Mouse (Mus musculus) yolk sac, embryonic 10.5 days (tissue): ENCODE data around the gene Tpbpb.
"Not testable (repeated sequence)": the region's sequence is repeated elsewhere in the genome, so short reads cannot be mapped to it uniquely, and the experiment has no call there.

Experiments
- DNase-seq: peaks from one replicate; pipeline ENCODE4 v3.0.0-alpha.2; 2017; ENCODE audit warnings: low spot score

Gene Tpbpb

DNA sequence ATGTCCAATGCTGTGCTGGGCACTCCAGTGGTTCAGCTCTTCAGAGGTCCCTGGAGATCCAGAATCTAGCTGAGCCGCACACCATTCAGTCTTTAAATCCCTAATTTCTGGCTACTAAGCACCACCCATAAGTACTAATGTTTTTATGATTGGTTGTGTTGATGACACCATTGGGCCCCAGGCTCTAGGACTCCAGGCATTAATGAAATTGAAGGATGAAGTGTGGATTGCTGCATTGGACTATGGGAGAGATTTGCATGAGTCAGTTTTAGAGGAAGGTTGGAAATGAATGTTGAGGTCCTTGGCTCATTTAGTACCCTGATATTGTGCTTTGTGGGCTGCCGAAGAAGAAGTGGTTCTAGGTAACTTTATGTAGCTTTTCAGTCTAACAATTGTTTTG lies at the start of gene Tpbpb:
Gene Tpbpb (minus strand): TSS at position 101 of the 400 bp plus-strand sequence.
- DNase-seq = not testable (repeated sequence)

DNA sequence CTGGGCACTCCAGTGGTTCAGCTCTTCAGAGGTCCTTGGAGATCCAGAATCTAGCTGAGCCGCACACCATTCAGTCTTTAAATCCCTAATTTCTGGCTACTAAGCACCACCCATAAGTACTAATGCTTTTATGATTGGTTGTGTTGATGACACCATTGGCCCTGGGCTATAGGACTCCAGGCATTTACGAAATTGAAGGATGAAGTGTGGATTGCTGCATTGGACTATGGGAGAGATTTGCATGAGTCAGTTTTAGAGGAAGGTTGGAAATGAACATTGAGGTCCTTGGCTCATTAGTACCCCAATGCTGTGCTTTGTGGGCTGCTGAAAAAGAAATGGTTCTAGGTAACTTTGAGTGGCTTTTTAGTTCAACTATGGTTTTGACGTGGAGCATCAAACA lies 37.2 kb upstream of the Tpbpb start, which contains the start of gene Tpbpa:
Gene Tpbpa (minus strand): TSS at position 101 of the 400 bp plus-strand sequence.
- not testable (repeated sequence) for DNase-seq

DNA sequence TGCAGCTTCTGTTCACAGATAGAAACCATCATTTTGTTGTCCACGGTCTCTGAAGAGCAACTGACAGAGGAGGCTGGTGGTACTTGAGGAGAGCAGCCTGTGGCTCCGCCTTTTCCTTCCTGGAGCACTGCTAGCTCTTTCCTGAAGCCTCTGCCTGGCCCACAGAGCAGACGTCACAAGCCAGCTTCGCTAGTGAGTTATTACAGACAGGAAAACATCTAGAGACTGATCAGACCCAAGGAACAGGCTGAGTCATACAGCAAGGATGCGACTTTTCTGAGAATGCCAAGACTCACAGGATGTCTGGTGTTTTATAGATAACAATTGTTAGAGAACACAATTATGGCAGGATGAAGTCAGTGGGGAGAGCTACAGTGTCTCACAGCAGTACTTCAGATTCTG lies 31.8 kb upstream of the Tpbpb start, which contains the start of the genes Gm49391 and Ctla2a:
Gene Gm49391 (minus strand): TSS at position 72 of the 402 bp plus-strand sequence.
Gene Ctla2a (minus strand): TSS at position 126 of the 402 bp plus-strand sequence.
- peak; percentile 14 for DNase-seq

DNA sequence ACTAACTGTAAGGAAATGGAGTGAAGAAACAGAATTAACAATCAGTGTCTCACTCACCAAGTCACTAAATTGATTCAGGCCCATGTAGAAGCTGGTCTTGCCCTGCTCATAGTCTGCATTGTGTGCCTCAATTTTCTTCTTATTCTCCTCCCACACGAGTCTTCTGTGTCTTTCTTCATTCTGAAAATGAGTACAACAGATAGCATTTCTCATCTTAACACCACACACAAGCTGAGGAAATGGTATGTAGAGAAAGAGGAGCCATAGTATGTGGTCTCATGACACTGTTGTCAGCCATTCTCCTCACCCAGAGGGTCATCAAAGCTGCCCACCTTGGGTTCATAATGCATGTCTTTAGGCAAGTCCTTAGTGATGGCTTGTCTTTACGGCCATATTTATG lies 30.8 kb upstream of the Tpbpb start, which contains the start of gene Gm49393:
Gene Gm49393 (minus strand): TSS at position 101 of the 400 bp plus-strand sequence.
- DNase-seq = not testable (repeated sequence)

DNA sequence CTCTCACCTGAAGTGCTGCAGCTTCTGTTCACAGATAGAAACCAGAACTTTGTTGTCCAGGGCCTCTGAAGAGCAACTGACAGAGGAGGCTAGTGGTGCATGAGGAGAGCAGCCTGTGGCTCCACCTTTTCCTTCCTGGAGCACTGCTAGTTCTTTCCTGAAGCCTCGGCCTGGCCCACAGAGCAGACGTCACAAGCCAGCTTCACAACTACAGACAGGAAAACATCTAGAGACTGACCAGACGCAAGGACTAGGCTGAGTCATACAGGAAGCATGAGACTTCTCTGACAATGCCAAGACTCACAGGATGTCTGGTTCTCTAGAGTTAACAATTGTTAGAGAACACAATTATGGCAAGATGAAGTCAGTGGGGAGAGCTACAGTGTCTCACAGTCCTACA lies 7.4 kb downstream of the Tpbpb start, which contains the start of gene Ctla2b:
Gene Ctla2b (minus strand): TSS at position 120 of the 400 bp plus-strand sequence.
- DNase-seq = peak; percentile 18

DNA sequence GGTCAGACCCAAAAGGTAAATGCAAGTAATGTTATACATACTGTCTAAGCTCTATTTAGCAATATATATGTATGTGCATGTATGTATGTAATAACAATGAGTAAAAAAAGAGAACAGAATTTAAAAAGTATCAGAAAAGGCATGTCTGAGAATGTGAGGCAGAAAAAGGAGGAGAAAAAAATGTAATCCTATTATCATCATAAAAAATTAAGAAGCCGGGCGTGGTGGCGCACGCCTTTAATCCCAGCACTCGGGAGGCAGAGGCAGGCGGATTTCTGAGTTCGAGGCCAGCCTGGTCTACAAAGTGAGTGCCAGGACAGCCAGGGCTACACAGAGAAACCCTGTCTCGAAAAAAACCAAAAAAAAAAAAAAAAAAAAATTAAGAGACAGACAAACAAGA lies 7.9 kb downstream of the Tpbpb start, which contains the start of gene Gm49392:
Gene Gm49392 (minus strand): TSS at position 101 of the 400 bp plus-strand sequence.
- not testable (repeated sequence) for DNase-seq

DNA sequence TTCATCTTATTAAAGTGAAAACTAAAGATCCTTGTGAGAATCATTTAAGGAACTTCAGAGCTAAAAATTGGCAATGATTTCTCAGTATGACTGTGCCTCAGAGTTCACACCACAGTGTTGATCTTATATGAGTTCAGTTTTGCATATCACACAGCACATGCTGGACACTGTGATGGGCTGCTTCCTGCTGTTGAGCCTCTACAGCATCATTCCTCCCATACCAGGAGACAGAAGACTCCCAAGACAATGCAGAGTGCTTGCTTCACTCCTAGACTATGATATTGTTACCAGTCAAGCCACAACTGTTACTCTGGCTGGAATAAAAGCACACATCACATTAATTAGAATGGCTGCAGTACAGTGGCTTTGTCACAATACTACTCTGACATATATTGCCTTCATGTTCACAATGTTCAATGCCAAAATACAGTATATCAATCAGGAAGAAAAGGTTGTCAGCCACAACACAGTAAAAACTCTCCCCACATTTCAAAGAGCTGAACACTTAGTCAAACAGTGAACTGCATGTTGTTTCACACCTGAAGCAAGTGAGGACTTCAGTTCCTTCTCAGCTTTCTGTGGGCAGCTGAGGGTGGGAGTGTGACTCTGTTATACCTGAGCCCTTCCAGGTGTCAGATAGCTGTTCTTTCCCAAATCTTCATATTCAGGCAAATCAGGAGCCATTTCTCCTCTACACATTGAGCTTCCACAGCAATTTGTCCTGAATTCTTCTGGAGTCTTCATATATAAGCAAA lies 9.1 kb downstream of the Tpbpb start:
- DNase-seq = no peak

DNA sequence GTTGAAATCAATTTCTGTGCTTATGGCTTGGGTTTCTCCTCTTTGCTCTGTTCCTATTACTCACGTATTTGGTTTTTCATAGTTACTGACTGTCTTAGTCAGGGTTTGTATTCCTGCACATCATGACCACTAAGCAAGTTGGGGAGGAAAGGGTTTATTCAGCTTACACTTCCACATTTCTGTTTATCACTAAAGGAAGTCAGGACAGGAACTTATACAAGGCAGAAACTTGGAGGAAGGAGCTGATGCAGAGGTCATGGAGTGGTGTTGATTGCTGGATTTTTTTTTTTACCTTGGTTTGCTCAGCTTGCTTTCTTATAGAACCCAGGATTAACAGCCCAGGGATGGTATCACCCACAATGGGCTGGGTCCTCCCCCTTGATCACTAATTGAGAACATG lies 12.4 kb downstream of the Tpbpb start:
- no peak for DNase-seq

DNA sequence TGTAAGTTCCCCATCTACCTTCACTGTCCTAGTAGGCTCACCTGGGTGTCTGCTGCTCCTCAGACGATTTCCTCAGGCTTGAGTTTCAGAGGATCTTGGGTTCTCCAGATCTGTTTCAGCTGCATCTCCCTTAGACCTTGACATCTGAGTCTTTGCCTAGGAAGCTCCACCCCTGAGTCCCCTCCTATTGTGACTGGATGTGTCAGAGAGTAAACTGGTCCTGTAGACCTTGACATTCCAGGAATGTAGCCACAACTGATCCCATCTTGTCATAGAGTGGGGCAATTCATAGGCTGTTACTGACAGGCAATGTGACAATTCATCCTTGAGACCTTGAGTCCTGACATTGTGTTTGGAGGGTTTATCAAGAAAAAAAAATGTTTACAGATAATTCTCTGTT lies 40.4 kb downstream of the Tpbpb start, which contains the start of gene 4930486L24Rik:
Gene 4930486L24Rik (minus strand): TSS at position 195 of the 400 bp plus-strand sequence.
- no peak for DNase-seq
